Mouse (Mus musculus) thymus, postnatal 4 days (tissue): ENCODE data around the gene Akr1b10.
"Not testable (repeated sequence)": the region's sequence is repeated elsewhere in the genome, so short reads cannot be mapped to it uniquely, and the experiment has no call there.

Experiments used
- DNase-seq: peaks from one replicate; pipeline ENCODE4 v3.0.0; 2021

Gene Akr1b10

GRCm38 (mm10) chr6:34371700-34372351 is 12.2 kb upstream of the Akr1b10 start:
- peak; percentile 87 for DNase-seq

GRCm38 (mm10) chr6:34373841-34374240 is 10.2 kb upstream of the Akr1b10 start:
- DNase-seq, result peak; percentile 22

- DNase-seq, result not testable (repeated sequence)
These were observed 8.1 kb upstream of the Akr1b10 start for GRCm38 (mm10) chr6:34375888-34376287.

- DNase-seq, result no peak
These were observed 617 bp upstream of the Akr1b10 start for GRCm38 (mm10) chr6:34383401-34383800.

GRCm38 (mm10) chr6:34384701-34385370 is 818 bp downstream of the Akr1b10 start:
- DNase-seq, result peak; percentile 65

- DNase-seq, result no peak
These were observed 4.6 kb downstream of the Akr1b10 start for GRCm38 (mm10) chr6:34388420-34389156.

GRCm38 (mm10) chr6:34395897-34396296 is 11.9 kb downstream of the Akr1b10 start:
- DNase-seq, result no peak

- no peak for DNase-seq
These were observed 14.4 kb downstream of the Akr1b10 start for GRCm38 (mm10) chr6:34398431-34398830.

GRCm38 (mm10) chr6:34399606-34400220 is 15.7 kb downstream of the Akr1b10 start:
- no peak for DNase-seq

GRCm38 (mm10) chr6:34400696-34401095 is 16.7 kb downstream of the Akr1b10 start:
- DNase-seq, result no peak

- DNase-seq, result no peak
These were observed 22.7 kb downstream of the Akr1b10 start for GRCm38 (mm10) chr6:34406746-34407145.

- DNase-seq, result no peak
These were observed 23.4 kb downstream of the Akr1b10 start for GRCm38 (mm10) chr6:34407403-34407802.

- no peak for DNase-seq
These were observed 28.0 kb downstream of the Akr1b10 start, which contains the start of gene Akr1b7 for GRCm38 (mm10) chr6:34412023-34412422. Gene Akr1b7, plus strand, starts transcription at chr6:34412334.

- no peak for DNase-seq
These were observed 28.7 kb downstream of the Akr1b10 start for GRCm38 (mm10) chr6:34412688-34413087.

- not testable (repeated sequence) for DNase-seq
These were observed 29.4 kb downstream of the Akr1b10 start for GRCm38 (mm10) chr6:34413386-34413785.

GRCm38 (mm10) chr6:34416521-34416920 is 32.5 kb downstream of the Akr1b10 start:
- no peak for DNase-seq

- no peak for DNase-seq
These were observed 35.1 kb downstream of the Akr1b10 start for GRCm38 (mm10) chr6:34419071-34419470.

- no peak for DNase-seq
These were observed 55.0 kb downstream of the Akr1b10 start for GRCm38 (mm10) chr6:34439006-34439405.

GRCm38 (mm10) chr6:34441556-34442257 is 57.7 kb downstream of the Akr1b10 start:
- DNase-seq, result peak; percentile 10

- DNase-seq, result no peak
These were observed 59.8 kb downstream of the Akr1b10 start for GRCm38 (mm10) chr6:34443791-34444190.
